Mouse (Mus musculus) adrenal gland, postnatal 25 days (tissue): Measurements from ENCODE around the gene Emx2. TPM values are rescaled to one million over a fixed set of nuclear protein-coding genes. Genes with fewer than 3 reads are reported as not detected.

ENCODE experiments used
- DNase-seq: peaks from one replicate; pipeline ENCODE4 v3.0.0; 2021; ENCODE audit warnings: mixed read lengths
- total RNA-seq: library from RNA; stranded (reverse); gene quantifications from 2 replicates; pipeline ENCODE4 v1.2.3, GENCODE M21; 2021

Emx2 gene
- total RNA-seq, 1 experiment from 2014 or later, result not detected

- no peak for DNase-seq
These were observed 4.5 kb downstream of the Emx2 start for GRCm38 (mm10) chr19:59462459-59463292.

GRCm38 (mm10) chr19:59463842-59464443 lies 5.8 kb downstream of the Emx2 start:
- DNase-seq, result no peak

- no peak for DNase-seq
These were observed 7.1 kb downstream of the Emx2 start for GRCm38 (mm10) chr19:59465281-59465680.

GRCm38 (mm10) chr19:59465751-59466410 lies 7.7 kb downstream of the Emx2 start:
- DNase-seq, result no peak

GRCm38 (mm10) chr19:59466417-59466937 lies 8.3 kb downstream of the Emx2 start:
- no peak for DNase-seq

- DNase-seq, result no peak
These were observed 8.8 kb downstream of the Emx2 start for GRCm38 (mm10) chr19:59467016-59467412.

GRCm38 (mm10) chr19:59467413-59468064 lies 9.4 kb downstream of the Emx2 start:
- DNase-seq, result no peak

GRCm38 (mm10) chr19:59468065-59468810 lies 10.1 kb downstream of the Emx2 start:
- no peak for DNase-seq

GRCm38 (mm10) chr19:59469035-59469949 lies 11.1 kb downstream of the Emx2 start:
- DNase-seq, result no peak

- DNase-seq, result no peak
These were observed 12.0 kb downstream of the Emx2 start for GRCm38 (mm10) chr19:59470074-59470630.

- DNase-seq, result no peak
These were observed 12.7 kb downstream of the Emx2 start for GRCm38 (mm10) chr19:59470913-59471312.

GRCm38 (mm10) chr19:59472844-59473243 lies 14.7 kb downstream of the Emx2 start:
- DNase-seq, result no peak

- no peak for DNase-seq
These were observed 21.7 kb downstream of the Emx2 start for GRCm38 (mm10) chr19:59479912-59480311.

- DNase-seq, result no peak
These were observed 22.4 kb downstream of the Emx2 start for GRCm38 (mm10) chr19:59480563-59480962.

GRCm38 (mm10) chr19:59492258-59492657 lies 34.1 kb downstream of the Emx2 start:
- DNase-seq, result no peak

- DNase-seq, result no peak
These were observed 38.7 kb downstream of the Emx2 start for GRCm38 (mm10) chr19:59496832-59497231.

GRCm38 (mm10) chr19:59508896-59509295 lies 50.7 kb downstream of the Emx2 start:
- DNase-seq, result no peak

GRCm38 (mm10) chr19:59513181-59513580 lies 55.0 kb downstream of the Emx2 start:
- DNase-seq, result no peak
